Mouse (Mus musculus): ENCODE measurements around the gene Vps11. TPM values are rescaled to one million over a fixed set of nuclear protein-coding genes. Genes with fewer than 3 reads are reported as not detected.

Gene Vps11
- polyA plus RNA-seq, 1 experiment from 2014 or later: 24.5 TPM

DNA sequence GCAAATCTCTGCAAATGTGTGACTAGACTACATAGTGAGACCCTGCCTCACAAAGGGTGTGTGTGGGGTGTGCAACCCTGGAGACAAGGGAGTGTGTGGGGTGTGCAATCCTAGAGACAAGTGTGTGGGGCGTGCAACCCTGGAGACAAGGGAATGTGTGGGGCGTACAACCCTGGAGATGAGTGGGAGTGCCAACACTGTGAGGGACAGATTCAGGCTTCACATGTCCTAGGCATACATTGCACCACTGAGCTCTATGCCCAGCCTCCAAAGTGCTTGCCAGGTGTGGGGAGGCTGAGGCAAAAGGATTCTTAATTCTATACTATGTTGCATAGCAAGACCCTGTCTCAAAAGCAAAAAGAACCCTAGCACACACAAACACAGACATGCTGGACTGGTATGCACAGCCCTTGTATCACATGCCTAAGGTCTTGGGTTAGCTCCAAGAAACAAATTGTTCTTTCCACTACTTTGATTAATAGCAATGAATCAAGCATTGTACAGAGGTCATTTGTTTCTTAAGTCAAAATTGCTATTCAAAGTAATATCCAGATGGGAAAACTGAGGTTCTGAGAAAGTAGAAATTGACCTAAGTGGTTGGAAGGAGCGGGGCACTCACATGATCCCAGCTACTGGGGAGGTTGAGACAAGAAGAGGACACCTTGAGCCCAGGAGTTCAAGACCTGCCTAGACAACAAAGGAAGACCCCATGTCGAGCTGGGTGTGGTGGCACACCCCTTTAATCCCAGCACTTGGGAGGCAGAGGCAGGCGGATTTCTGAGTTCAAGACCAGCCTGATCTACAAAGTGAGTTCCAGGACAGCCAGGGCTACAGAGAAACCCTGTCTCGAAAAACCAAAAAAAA lies 15.7 kb downstream of the Vps11 start:
- no peak overlapping the region for H3K27ac ChIP-seq (ENCODE audit: low read length)
- 81% methylated on average over 5 of the region's 6 CpGs for WGBS

DNA sequence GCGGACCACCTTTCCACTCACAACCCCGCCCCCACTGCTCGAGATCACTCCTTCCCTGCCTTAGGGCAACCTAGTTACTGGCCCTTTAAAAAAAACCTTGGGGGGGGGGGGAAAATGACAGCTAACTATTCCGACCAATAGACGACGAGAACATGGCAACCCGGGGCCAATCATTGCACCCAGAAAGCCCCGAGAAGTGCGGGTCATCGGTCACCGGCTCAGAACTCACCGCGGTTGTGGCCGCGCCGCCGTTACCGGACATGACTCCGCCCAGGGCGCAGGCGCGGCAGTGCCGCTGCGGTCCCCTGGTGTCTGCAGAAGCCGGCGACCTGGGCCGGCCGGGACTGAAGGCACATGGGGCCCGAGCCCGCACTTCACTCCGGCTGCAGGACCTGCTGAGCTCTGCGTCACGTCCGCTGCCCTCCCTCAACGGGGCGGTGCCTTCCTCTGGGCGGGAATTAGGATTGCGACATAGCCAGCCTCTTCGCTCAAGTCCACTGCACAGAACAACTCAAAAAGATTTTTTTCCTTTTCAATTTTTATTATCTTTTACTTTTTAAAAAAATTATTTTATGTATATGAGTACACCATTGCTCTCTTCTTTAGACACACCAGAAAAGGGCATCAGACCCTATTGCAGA lies 17.6 kb downstream of the Vps11 start, which contains the start of gene Hmbs:
Gene Hmbs, minus strand, starts transcription at position 448 of the 641 bp plus-strand sequence.
- Histone ChIP-seq H3K27me3 (replicated peaks; ENCODE audit: insufficient read depth, low read length) (no peaks in the 10 kb centered on the region), H3K36me3 (ENCODE audit: insufficient read depth, low read length) (peaks cover 11% of the 10 kb centered on the region; the same call in 1 of the 2 replicates), H3K9me3 (ENCODE audit: low read length) (no peaks in the 10 kb centered on the region), H3K4me1 (ENCODE audit: insufficient read depth, low read depth, low read length) (peaks cover 8% of the 10 kb centered on the region; the same call in 1 of the 2 replicates), H3K4me2 (replicated peaks; ENCODE audit: low read depth, low read length) (peak within 1 kb of the TSS; percentile 62), H3K4me3 (ENCODE audit: low read depth, low read length) (peak within 1 kb of the TSS; percentile 77), H3K27ac (ENCODE audit: low read length) (peak within 1 kb of the TSS; percentile 95), H3K9ac (replicated peaks; ENCODE audit: low read depth) (peak within 1 kb of the TSS; percentile 77)
- peak; percentile 97 for ATAC-seq
- TF ChIP-seq EP300 (IDR thresholded peaks at IDR 0.05): no peak
- no peak for TF ChIP-seq CTCF (IDR thresholded peaks at IDR 0.05)
- DNase-seq (ENCODE audit: low spot score): peak; percentile 97
- WGBS: 0% methylated on average over 24 of the region's 39 CpGs

More for the DNA sequence above, 15.7 kb downstream of the Vps11 start:
- Histone ChIP-seq H3K4me2 (replicated peaks; ENCODE audit: low read depth, low read length) (no peak overlapping the region), H3K4me1 (ENCODE audit: insufficient read depth, low read depth, low read length) (peaks cover 8% of the 10 kb centered on the region; the same call in 1 of the 2 replicates), H3K36me3 (ENCODE audit: insufficient read depth, low read length) (peaks cover 13% of the 10 kb centered on the region; the same call in 1 of the 2 replicates), H3K9ac (replicated peaks; ENCODE audit: low read depth) (no peak overlapping the region), H3K9me3 (ENCODE audit: low read length) (no peaks in the 10 kb centered on the region), H3K4me3 (ENCODE audit: low read depth, low read length) (no peak overlapping the region), H3K27me3 (replicated peaks; ENCODE audit: insufficient read depth, low read length) (no peaks in the 10 kb centered on the region)
- ATAC-seq (no peak), DNase-seq (ENCODE audit: low spot score) (peak; percentile 55)
- TF ChIP-seq CTCF (IDR thresholded peaks at IDR 0.05): no peak
- TF ChIP-seq EP300 (IDR thresholded peaks at IDR 0.05): peak; percentile 14; the same call in 1 of the 2 replicates

DNA sequence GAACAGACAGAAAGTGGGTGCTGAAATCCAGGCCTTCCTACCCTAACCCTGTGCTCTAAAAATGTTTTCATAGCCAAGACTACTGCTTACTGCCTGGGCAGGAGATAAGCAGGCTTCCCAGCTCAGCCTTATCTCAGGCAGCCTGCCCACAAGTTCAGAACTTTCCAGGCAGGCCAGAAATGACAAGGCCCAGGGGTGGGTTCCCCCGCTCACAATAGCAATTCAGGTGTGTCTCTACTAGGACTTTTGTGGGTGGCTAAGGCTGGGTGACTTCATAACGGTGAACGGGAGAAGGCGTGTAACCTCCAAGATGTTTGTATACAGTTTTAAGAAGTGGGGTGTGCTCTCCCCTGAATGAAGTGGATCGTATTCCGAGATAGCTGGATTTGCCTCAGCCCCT lies 18.2 kb downstream of the Vps11 start:
- Histone ChIP-seq H3K4me2 (replicated peaks; ENCODE audit: low read depth, low read length) (peak overlapping the region; percentile 62), H3K9me3 (ENCODE audit: low read length) (no peaks in the 10 kb centered on the region), H3K9ac (replicated peaks; ENCODE audit: low read depth) (peak overlapping the region; percentile 77), H3K36me3 (ENCODE audit: insufficient read depth, low read length) (peaks cover 7% of the 10 kb centered on the region; the same call in 1 of the 2 replicates), H3K27ac (ENCODE audit: low read length) (peak overlapping the region; percentile 95), H3K4me3 (ENCODE audit: low read depth, low read length) (peak overlapping the region; percentile 77), H3K4me1 (ENCODE audit: insufficient read depth, low read depth, low read length) (peaks cover 8% of the 10 kb centered on the region; the same call in 1 of the 2 replicates), H3K27me3 (replicated peaks; ENCODE audit: insufficient read depth, low read length) (no peaks in the 10 kb centered on the region)
- TF ChIP-seq CTCF (IDR thresholded peaks at IDR 0.05) (no peak), EP300 (IDR thresholded peaks at IDR 0.05) (no peak)
- ATAC-seq (peak; percentile 7; the same call in 1 of the 2 replicates), DNase-seq (ENCODE audit: low spot score) (no peak)
- WGBS: 3% methylated on average over 6 of the region's 6 CpGs

DNA sequence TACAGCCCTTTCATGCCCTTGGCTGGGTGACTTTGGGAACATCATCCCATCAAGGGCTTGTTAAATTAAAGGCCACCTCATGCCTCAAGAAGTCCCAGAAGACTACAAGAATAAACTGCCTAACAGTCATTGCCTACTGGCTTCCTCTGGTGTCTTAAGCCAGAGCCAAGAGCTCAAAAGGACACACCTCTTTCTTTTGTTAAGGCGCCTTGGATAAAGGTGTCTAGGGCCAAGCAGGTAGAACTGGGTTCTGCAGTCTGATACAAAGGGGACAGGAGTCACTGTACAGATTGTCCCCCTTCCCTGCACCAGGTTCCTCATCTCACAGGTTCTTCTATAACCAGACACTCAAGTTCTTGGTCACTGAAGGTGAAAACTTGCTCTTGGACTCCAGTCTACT lies 18.9 kb downstream of the Vps11 start:
- no peaks in the 10 kb centered on the region for H3K9me3 ChIP-seq (ENCODE audit: low read length)
- H3K9ac ChIP-seq (replicated peaks; ENCODE audit: low read depth): no peak overlapping the region
- no peak overlapping the region; the same call in 1 of the 2 replicates for H3K27ac ChIP-seq (ENCODE audit: low read length)
- H3K4me1 ChIP-seq (ENCODE audit: insufficient read depth, low read depth, low read length): peaks cover 8% of the 10 kb centered on the region; the same call in 1 of the 2 replicates
- ATAC-seq: no peak
- 77% methylated on average over 1 of the region's 1 CpGs for WGBS
- no peak for DNase-seq (ENCODE audit: low spot score)
- H3K4me2 ChIP-seq (replicated peaks; ENCODE audit: low read depth, low read length): peak overlapping the region; percentile 62; the same call in 1 of the 2 replicates
- H3K36me3 ChIP-seq (ENCODE audit: insufficient read depth, low read length): peaks cover 4% of the 10 kb centered on the region; the same call in 1 of the 2 replicates
- H3K27me3 ChIP-seq (replicated peaks; ENCODE audit: insufficient read depth, low read length): no peaks in the 10 kb centered on the region
- H3K4me3 ChIP-seq (ENCODE audit: low read depth, low read length): no peak overlapping the region
- no peak for TF ChIP-seq CTCF (IDR thresholded peaks at IDR 0.05)
- TF ChIP-seq EP300 (IDR thresholded peaks at IDR 0.05): no peak

DNA sequence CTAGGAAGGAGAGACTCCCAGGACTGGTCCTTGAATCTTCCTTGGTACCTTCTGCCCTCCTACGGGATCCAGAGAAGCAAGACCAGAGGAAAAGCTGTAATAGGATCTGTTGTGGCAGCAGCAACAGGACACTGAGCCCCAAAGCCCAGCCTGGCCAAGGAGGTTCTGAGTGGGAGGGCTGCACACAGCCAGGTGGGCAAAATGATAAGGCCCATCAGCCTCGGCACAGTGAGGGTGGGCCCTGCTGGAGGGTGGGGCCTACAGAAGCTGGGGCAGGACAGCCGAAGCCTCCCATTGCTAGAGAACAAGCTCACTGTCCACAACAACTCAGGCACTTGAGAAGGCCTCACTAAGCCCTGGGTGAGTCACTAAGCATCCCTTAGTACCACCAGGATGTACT lies 19.3 kb downstream of the Vps11 start:
- Histone ChIP-seq H3K9ac (replicated peaks; ENCODE audit: low read depth) (no peak overlapping the region; the same call in 1 of the 2 replicates), H3K27me3 (replicated peaks; ENCODE audit: insufficient read depth, low read length) (no peaks in the 10 kb centered on the region), H3K4me3 (ENCODE audit: low read depth, low read length) (no peak overlapping the region), H3K9me3 (ENCODE audit: low read length) (no peaks in the 10 kb centered on the region), H3K4me1 (ENCODE audit: insufficient read depth, low read depth, low read length) (peaks cover 8% of the 10 kb centered on the region; the same call in 1 of the 2 replicates), H3K4me2 (replicated peaks; ENCODE audit: low read depth, low read length) (no peak overlapping the region), H3K36me3 (ENCODE audit: insufficient read depth, low read length) (peaks cover 4% of the 10 kb centered on the region; the same call in 1 of the 2 replicates), H3K27ac (ENCODE audit: low read length) (no peak overlapping the region)
- DNase-seq (ENCODE audit: low spot score) (no peak), ATAC-seq (no peak)
- 61% methylated on average over 3 of the region's 3 CpGs for WGBS
- TF ChIP-seq CTCF (IDR thresholded peaks at IDR 0.05) (no peak), EP300 (IDR thresholded peaks at IDR 0.05) (no peak)

DNA sequence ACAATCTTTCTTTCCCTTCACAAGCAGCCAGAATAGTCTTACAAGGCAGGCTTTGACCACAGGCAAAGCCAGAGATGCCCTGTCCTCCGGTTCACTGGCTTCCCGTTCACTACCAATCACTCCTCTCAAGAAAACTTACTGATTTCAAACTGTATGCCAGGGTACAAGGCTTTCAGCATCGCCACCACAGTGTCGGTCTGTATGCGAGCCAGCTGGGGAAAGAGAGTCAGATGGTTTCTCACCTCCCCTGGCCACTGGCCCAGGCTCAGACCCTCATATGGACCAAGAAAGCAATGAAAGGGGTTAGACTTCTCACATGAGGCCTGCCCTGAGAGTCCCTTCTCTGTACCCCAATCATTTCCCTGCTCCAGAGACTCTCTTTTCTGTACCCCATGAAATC lies 20.0 kb downstream of the Vps11 start:
- Histone ChIP-seq H3K4me1 (ENCODE audit: insufficient read depth, low read depth, low read length) (peaks cover 8% of the 10 kb centered on the region; the same call in 1 of the 2 replicates), H3K4me2 (replicated peaks; ENCODE audit: low read depth, low read length) (no peak overlapping the region), H3K27ac (ENCODE audit: low read length) (no peak overlapping the region), H3K4me3 (ENCODE audit: low read depth, low read length) (no peak overlapping the region), H3K9ac (replicated peaks; ENCODE audit: low read depth) (no peak overlapping the region), H3K27me3 (replicated peaks; ENCODE audit: insufficient read depth, low read length) (no peaks in the 10 kb centered on the region), H3K36me3 (ENCODE audit: insufficient read depth, low read length) (peaks cover 4% of the 10 kb centered on the region; the same call in 1 of the 2 replicates), H3K9me3 (ENCODE audit: low read length) (no peaks in the 10 kb centered on the region)
- no peak for DNase-seq (ENCODE audit: low spot score)
- WGBS: 85% methylated on average over 5 of the region's 5 CpGs
- ATAC-seq: no peak
- TF ChIP-seq EP300 (IDR thresholded peaks at IDR 0.05): no peak
- no peak for TF ChIP-seq CTCF (IDR thresholded peaks at IDR 0.05)

All from lung, postnatal 0 days (tissue).